Mouse (Mus musculus) left cerebral cortex, postnatal 25 days (tissue): ENCODE data around the gene Hmbs. TPM values are rescaled to one million over a fixed set of nuclear protein-coding genes. Genes with fewer than 3 reads are reported as not detected.
"Not testable (repeated sequence)": the region's sequence is repeated elsewhere in the genome, so short reads cannot be mapped to it uniquely, and the experiment has no call there.

Experiments
- DNase-seq, 2 experiments: peaks; one replicate each; pipeline ENCODE4 v3.0.0; 2022; ENCODE audit warnings: low spot score in 2 of 2, mixed read lengths in 1 of 2
- intact Hi-C: fragments of 180-260 bp; cut with DNase I; formaldehyde crosslinking; loops from one replicate; pipeline ENCODE4 v1.15.1; 2025
- microRNA-seq, 2 experiments: library from miRNA; unstranded; fragments of <30 nt; microRNA quantifications; one replicate each; pipeline ENCODE4 v1.2.0; 2022
- total RNA-seq, 2 experiments: library from RNA; stranded (reverse); gene quantifications; 2 replicates each; pipeline ENCODE4 v1.2.3; 2021

Gene Hmbs
- total RNA-seq, 2 experiments from 2014 or later = 14.8 to 22.0 TPM

GRCm38 (mm10) chr9:44307248-44307647 lies 36.8 kb downstream of the Hmbs start:
- intact Hi-C loops = no loop called here
- no peak for DNase-seq

- intact Hi-C loops = no loop called here
- DNase-seq = no peak
These were observed 37.5 kb downstream of the Hmbs start for GRCm38 (mm10) chr9:44306532-44306931.

DNA sequence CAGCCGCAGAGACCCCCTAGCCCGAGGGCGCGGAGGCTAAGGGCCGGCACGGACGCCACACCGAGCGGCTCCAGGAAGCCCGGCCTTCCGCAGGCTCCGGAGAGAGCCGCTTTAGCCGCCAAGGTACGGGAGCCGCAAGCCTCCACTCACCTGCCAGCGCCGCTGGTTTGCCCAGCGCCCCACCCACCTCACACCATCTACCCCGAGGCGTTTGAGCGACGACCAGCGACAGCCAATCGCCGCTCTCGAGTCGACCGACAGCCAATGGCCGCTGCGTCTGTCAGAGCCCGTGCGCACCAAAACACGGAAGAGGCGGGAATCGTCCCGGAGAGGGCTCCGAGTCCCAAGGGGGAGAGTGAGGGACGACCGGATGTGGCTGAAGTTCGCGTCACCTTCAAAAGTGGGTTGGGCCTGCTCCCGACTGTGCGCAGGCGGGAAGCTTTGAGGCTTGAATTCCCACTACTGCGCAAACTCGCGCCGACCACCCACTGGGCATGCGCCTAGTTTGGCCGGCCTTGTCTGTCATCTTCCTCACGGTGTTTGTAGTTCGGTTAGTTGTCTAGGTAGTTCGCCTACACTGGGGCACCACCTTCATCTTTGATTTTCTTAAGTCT lies 38.5 kb downstream of the Hmbs start, which contains the start of gene Hinfp:
Hinfp (minus strand) TSS at position 206 of the 614 bp plus-strand sequence.
- peak; percentile 98 to 100 for DNase-seq
- intact Hi-C loops = loop anchor here (2.0 kb wide), 1 partner anchor 17 kb away; the partner anchor contains the start of gene Abcg4

GRCm38 (mm10) chr9:44300001-44300400 lies 44.0 kb downstream of the Hmbs start:
- intact Hi-C loops = not testable (repeated sequence)

GRCm38 (mm10) chr9:44292490-44292889 lies 51.5 kb downstream of the Hmbs start:
- no peak for DNase-seq
- intact Hi-C loops = loop anchor here (5.0 kb wide), 1 partner anchor 40 kb away; the partner anchor contains the start of gene H2afx

More at GRCm38 (mm10) chr9:44300001-44300400, 44.0 kb downstream of the Hmbs start:
- not testable (repeated sequence) for DNase-seq

DNA sequence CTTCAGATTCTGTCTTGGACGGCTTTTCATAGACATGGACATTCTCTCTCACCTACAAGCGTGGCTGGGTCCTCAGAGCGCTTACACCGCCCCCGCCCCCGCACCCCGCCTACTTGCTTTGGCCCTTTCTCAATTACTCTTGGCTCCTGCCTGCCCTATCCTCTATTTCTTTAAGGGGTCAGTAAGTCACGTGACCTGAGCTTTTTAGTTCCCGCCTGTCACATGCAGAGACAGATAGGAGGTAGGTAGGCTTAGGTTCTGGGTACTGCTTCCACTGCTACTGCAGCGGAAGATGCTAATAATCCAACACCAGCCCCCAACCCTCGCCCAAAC lies 55.1 kb downstream of the Hmbs start:
- intact Hi-C loops = loop anchor here (2.0 kb wide), 1 partner anchor 16 kb away; the partner anchor contains the start of gene Hinfp
- DNase-seq = no peak

DNA sequence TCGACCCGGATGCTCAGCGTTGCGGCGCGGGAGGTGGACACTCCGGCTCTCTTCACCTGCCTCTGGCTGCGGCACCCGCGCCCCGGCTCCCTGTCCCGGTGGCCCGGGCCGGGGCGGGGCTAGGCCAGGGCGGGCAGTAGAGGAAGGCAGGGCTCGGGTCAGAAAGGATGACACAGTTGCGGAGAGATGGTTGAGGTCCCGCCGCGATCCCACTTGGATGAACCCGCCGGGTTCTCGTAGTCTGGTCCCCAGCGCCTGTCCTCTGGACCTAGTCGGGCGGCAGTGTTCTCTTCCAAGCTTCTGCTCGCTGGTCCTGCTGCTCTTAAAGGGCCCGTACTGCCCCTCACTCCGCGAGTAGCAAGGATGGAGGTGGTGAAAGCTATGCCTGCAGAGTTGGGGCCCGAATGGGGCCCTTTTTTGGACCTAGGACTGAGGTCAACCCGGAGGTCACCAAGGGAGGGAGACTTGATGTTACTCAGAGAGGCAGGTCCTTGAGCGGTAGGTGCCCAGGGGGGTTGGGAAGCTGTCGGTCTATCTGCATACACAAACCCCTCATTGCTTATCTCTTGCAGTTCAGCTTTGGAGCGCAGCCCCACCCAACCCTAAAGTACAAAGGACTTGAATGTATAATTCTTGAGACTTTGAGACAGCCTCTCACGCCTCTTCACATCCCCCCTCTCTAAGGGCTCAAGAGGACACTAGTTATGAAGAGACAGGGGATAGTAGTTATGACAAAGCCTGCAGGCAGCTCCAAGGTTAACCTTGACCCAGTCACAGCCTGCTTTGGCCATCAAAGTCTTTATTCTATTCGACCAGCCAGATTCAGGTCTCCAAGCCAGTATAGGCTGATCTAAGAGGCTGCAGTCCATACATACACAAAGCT lies 55.7 kb downstream of the Hmbs start, which contains the start of gene Abcg4:
Abcg4 (minus strand) TSS at position 540 of the 883 bp plus-strand sequence.
- DNase-seq = peak; percentile 59 to 67
- intact Hi-C loops = loop anchor here (2.0 kb wide), 1 partner anchor 16 kb away; the partner anchor contains the start of gene Hinfp

DNA sequence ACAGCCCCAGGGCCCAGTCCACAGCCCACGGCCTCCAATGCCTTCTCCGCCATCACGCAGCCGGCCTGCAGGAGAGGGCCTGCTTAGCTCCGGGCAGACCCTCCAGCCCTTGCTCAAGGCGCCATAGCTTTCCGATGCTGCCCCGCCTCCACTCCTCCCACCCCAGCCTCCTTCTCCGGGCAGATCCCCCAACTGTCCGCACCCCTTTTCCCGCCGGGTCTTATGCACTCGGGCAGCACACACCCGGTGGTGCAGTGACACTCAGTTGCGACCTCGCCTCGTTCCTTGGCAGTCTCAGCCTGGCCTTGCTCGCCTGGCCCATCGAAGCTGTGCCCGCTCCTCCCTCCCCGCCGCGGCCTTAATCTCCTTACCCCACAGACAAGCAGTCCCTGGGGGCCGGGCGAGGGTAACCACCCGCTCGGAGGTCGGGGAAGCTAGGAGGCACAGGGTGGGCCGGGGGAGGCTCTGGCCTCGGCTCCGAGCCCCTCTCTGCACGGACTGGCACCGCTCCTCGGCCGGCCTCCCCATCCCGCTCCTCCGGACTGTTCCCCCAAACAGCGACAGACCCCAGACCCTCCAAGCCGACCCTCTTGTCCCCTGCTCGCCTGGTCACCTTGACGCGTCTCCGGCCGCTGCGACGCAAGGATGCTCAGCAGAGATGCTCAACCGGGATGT lies 56.5 kb downstream of the Hmbs start:
- DNase-seq = peak in 1 of 2 experiments; percentile 26
- intact Hi-C loops = loop anchor here (2.0 kb wide), 1 partner anchor 17 kb away; the partner anchor contains the start of gene Hinfp

DNA sequence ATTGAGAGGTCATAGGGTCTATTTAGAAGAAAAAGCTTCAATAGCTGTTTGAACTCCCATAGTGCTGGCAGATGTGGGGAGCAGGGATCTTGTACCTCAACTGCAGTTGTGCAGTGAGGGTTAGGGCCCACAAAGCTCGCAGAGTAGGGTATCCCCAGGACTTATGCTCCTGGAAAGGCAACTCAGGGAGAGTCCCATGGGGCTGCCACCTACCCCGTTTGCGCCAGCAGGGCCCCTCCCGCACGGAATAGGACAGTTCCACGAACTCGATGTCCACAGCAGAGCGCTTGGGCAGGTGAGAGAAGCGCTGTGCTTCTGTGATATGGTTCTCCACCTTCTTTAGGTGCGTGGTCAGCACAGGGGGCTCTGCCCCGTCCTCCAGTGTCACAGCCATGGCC lies 57.0 kb downstream of the Hmbs start:
- no peak for DNase-seq
- intact Hi-C loops = no loop called here

Small RNAs within 50 kb of the gene (microRNA-seq; reads per million reads assigned to microRNA genes)
- 0 reads per million in 2 experiments for gene Gm44335

Other genes with a start within 250 kb of the Hmbs start
- 1 to 10 TPM in 1 of 2 experiments, under 1 TPM in 1; 0.55 to 1.6 TPM for gene Mfrp, start 242.5 kb downstream of the Hmbs start, total RNA-seq
- 10 to 100 TPM; 23.1 to 26.1 TPM for gene C1qtnf5, start 237.0 kb downstream of the Hmbs start, total RNA-seq
- gene Gm49380, start 230.7 kb downstream of the Hmbs start, total RNA-seq = under 1 TPM; 0.14 to 0.27 TPM
- 10 to 100 TPM; 30.6 to 31.5 TPM for gene Rnf26, start 230.7 kb downstream of the Hmbs start, total RNA-seq
- gene Mcam, start 209.8 kb downstream of the Hmbs start, total RNA-seq = 10 to 100 TPM; 13.2 to 14.8 TPM
- 10 to 100 TPM; 53.4 to 54.2 TPM for gene Cbl, start 110.2 kb downstream of the Hmbs start, total RNA-seq
- 1 to 10 TPM; 1.3 to 2.0 TPM for gene Ccdc153, start 103.6 kb downstream of the Hmbs start, total RNA-seq
- gene Pdzd3, start 92.8 kb downstream of the Hmbs start, total RNA-seq = under 1 TPM; 0.53 to 0.73 TPM
- 10 to 100 TPM; 11.6 to 14.0 TPM for gene Nlrx1, start 75.6 kb downstream of the Hmbs start, total RNA-seq
- 10 to 100 TPM; 60.5 to 61.6 TPM for gene Abcg4, start 55.6 kb downstream of the Hmbs start, total RNA-seq
- gene Hinfp, start 38.6 kb downstream of the Hmbs start, total RNA-seq = 10 to 100 TPM; 28.4 to 28.6 TPM
- 100 to 1,000 TPM; 207 to 225 TPM for gene C2cd2l, start 23.9 kb downstream of the Hmbs start, total RNA-seq
- 10 to 100 TPM; 12.5 to 13.8 TPM for gene Dpagt1, start 18.2 kb downstream of the Hmbs start, total RNA-seq
- 10 to 100 TPM; 56.6 to 56.8 TPM for gene H2afx, start 9.5 kb downstream of the Hmbs start, total RNA-seq
- 10 to 100 TPM; 47.3 to 47.4 TPM for gene Vps11, start 17.4 kb upstream of the Hmbs start, total RNA-seq
- gene Hyou1, start 35.3 kb upstream of the Hmbs start, total RNA-seq = 100 to 1,000 TPM; 142 to 144 TPM
- 10 to 100 TPM; 27.3 to 29.1 TPM for gene Slc37a4, start 52.6 kb upstream of the Hmbs start, total RNA-seq
- gene Rps25, start 62.9 kb upstream of the Hmbs start, total RNA-seq = 100 to 1,000 TPM; 615 to 632 TPM
- 10 to 100 TPM; 67.6 to 68.8 TPM for gene Trappc4, start 63.4 kb upstream of the Hmbs start, total RNA-seq
- gene Ccdc84, start 74.3 kb upstream of the Hmbs start, total RNA-seq = 10 to 100 TPM; 14.6 to 15.8 TPM
- not detected for gene Foxr1, start 96.9 kb upstream of the Hmbs start, total RNA-seq
- not detected for gene Upk2, start 110.7 kb upstream of the Hmbs start, total RNA-seq
- gene Bcl9l, start 138.6 kb upstream of the Hmbs start, total RNA-seq = 10 to 100 TPM; 60.3 to 60.9 TPM
- not detected for gene Cxcr5, start 217.6 kb upstream of the Hmbs start, total RNA-seq